Mouse (Mus musculus) heart, embryonic 13.5 days (tissue): Measurements from ENCODE around the gene Bbs10. TPM values are rescaled to one million over a fixed set of nuclear protein-coding genes. Genes with fewer than 3 reads are reported as not detected.

Source experiments
- ATAC-seq: fragments of 200-750 bp; cut with Nextera tagmentation; 2 replicates; pipeline ENCODE4 v1.8.0; 2017; ENCODE audit warnings: moderate TSS enrichment; ENCODE audit not compliant: insufficient number of reproducible peaks, low FRiP score, low TSS enrichment; ENCODE audit errors: extremely low read depth
- H3K27ac ChIP-seq: fragments of 300-500 bp; sonication (generic); replicated peaks from 2 replicates; pipeline ENCODE4 v1.5.1; 2015; ENCODE audit warnings: moderate library complexity, mild to moderate bottlenecking, inconsistent platforms
- H3K27me3 ChIP-seq: fragments of 300-500 bp; sonication (generic); replicated peaks from 2 replicates; pipeline ENCODE4 v1.6.1; 2015; ENCODE audit warnings: mild to moderate bottlenecking, inconsistent platforms
- H3K36me3 ChIP-seq: fragments of 300-500 bp; sonication (generic); 2 replicates; pipeline ENCODE4 v1.6.1; 2015; ENCODE audit warnings: mild to moderate bottlenecking, inconsistent platforms
- H3K4me1 ChIP-seq: fragments of 300-500 bp; sonication (generic); 2 replicates; pipeline ENCODE4 v1.6.1; 2015; ENCODE audit warnings: inconsistent platforms
- H3K4me2 ChIP-seq: fragments of 300-500 bp; sonication (generic); 2 replicates; pipeline ENCODE4 v1.6.1; 2015; ENCODE audit warnings: inconsistent platforms, mild to moderate bottlenecking, moderate library complexity
- H3K4me3 ChIP-seq: fragments of 300-500 bp; sonication (generic); 2 replicates; pipeline ENCODE4 v1.5.1; 2015; ENCODE audit warnings: moderate library complexity, mild to moderate bottlenecking, inconsistent platforms
- H3K9ac ChIP-seq: fragments of 300-500 bp; sonication (generic); 2 replicates; pipeline ENCODE4 v1.6.1; 2015; ENCODE audit warnings: inconsistent platforms, mild to moderate bottlenecking, moderate library complexity
- H3K9me3 ChIP-seq: fragments of 300-500 bp; sonication (generic); 2 replicates; pipeline ENCODE4 v1.6.1; 2016; ENCODE audit warnings: inconsistent platforms
- WGBS: fragments of 180-500 bp; shearing (Covaris S2); methylation state at CpG from one replicate; pipeline ENCODE4 v1.1.7; 2015; ENCODE audit warnings: mixed read lengths; 5-methylcytosine and 5-hydroxymethylcytosine counted together
- polyA plus RNA-seq: library from polyadenylated mRNA; unstranded; fragments of >200 nt; fragmentation: Nextera tagmentation; extraction: Ambion mirVana; gene quantifications from 2 replicates; pipeline ENCODE4 v1.2.1, GENCODE M21; 2015

Gene Bbs10
- polyA plus RNA-seq, 1 experiment from 2014 or later: 3.8 TPM

DNA sequence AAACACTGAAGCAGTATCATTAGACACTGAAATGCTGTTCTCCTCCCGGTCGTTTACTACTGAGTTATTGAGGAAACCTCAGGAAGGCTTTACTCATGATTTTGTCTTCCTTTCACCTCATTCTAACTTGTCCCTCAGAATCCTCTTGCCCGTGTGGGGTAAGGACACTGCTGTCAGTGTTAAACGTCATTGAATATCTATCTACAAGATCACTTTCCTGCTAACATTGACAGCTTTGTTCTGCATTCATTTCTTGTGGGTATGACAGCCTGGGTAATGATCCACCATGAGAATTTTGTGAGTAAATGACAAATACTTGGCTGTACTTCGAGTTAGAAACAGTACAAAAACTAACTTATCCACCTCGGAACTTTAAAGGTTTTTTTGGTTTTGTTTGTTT lies 848 bp upstream of the Bbs10 start:
- Histone ChIP-seq H3K27me3 (no peaks in the 10 kb centered on the region), H3K36me3 (peaks cover 13% of the 10 kb centered on the region), H3K4me2 (peak overlapping the region; percentile 78), H3K4me3 (peak overlapping the region; percentile 86), H3K9me3 (no peaks in the 10 kb centered on the region), H3K4me1 (peaks cover 15% of the 10 kb centered on the region), H3K9ac (0 out of 2 replicates have a peak overlapping the region, but pooled peaks have one; percentile 85), H3K27ac (peak overlapping the region; percentile 84; the same call in 1 of the 2 replicates)
- WGBS: 37% methylated on average over 6 of the region's 6 CpGs
- ATAC-seq: no peak

DNA sequence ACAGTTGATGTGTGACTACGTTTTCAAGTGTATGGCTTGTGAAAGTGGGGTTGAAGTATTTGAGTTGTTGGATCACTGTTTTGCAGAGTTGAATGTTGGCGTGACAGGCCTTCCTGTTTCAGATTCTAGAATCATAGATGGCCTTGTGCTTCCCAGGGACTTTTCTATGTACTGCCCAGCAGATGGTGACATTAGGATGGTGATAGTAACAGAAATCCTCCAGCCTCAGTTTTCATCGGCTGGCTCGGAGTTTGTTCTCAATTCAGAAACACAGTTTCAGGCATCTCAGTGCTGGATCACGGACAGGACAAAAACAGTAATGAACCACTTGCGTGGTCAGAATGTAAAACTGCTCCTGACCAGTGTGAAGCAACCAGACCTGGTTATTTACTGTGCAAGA lies 1.1 kb downstream of the Bbs10 start:
- Histone ChIP-seq H3K9ac (no peak overlapping the region), H3K4me3 (0 out of 2 replicates have a peak overlapping the region, but pooled peaks have one; percentile 86), H3K4me2 (peak overlapping the region; percentile 78; the same call in 1 of the 2 replicates), H3K36me3 (no peaks in the 10 kb centered on the region), H3K27me3 (no peaks in the 10 kb centered on the region), H3K4me1 (peaks cover 15% of the 10 kb centered on the region), H3K27ac (no peak overlapping the region), H3K9me3 (no peaks in the 10 kb centered on the region)
- WGBS: 76% methylated on average over 6 of the region's 6 CpGs
- ATAC-seq: no peak

GRCm38 (mm10) chr10:111301041-111301440 lies 2.6 kb downstream of the Bbs10 start:
- no peak overlapping the region for H3K27ac ChIP-seq
- H3K4me3 ChIP-seq: no peak overlapping the region
- no peaks in the 10 kb centered on the region for H3K36me3 ChIP-seq
- no peaks in the 10 kb centered on the region for H3K9me3 ChIP-seq
- H3K4me2 ChIP-seq: no peak overlapping the region
- WGBS: 84% methylated on average over 5 of the region's 5 CpGs
- H3K27me3 ChIP-seq: no peaks in the 10 kb centered on the region
- ATAC-seq: no peak
- peaks cover 15% of the 10 kb centered on the region for H3K4me1 ChIP-seq
- H3K9ac ChIP-seq: no peak overlapping the region

GRCm38 (mm10) chr10:111302486-111302885 lies 4.0 kb downstream of the Bbs10 start:
- H3K9ac ChIP-seq: no peak overlapping the region
- no peak for ATAC-seq
- no peaks in the 10 kb centered on the region for H3K36me3 ChIP-seq
- no peaks in the 10 kb centered on the region for H3K9me3 ChIP-seq
- no peak overlapping the region for H3K4me3 ChIP-seq
- H3K4me2 ChIP-seq: no peak overlapping the region
- H3K27me3 ChIP-seq: no peaks in the 10 kb centered on the region
- no peak overlapping the region for H3K27ac ChIP-seq
- 77% methylated on average over 6 of the region's 6 CpGs for WGBS
- peaks cover 13% of the 10 kb centered on the region for H3K4me1 ChIP-seq

DNA sequence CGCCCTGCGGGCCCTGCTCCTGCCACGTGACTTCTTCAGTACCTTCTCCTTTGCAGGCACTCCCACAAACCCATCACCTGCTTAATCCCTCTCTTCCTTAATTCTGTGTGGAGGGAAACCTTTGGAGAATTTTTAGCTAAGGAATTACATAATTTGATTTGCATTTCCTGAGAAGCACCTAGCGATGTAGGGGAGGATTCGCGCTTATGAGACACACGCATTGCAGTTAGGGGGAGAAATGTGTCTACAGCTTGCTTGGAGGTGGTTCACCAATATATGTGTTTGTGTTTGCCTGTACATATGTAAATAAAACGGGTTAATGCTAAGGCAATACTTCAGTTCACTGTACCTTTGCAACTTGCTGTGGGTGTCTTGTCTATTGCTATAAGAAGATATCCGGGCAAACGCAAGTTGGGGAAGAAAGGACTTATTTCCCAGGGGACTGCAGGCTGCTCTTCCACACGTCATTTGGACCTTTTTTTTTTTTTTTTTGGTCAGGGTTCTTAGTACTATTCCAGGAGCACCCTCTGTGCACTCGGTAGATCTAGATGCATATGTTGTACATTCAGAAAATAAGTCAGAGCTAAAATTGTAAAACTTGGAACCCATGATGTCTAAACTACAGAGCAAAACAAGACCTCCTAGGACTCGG lies 10.5 kb downstream of the Bbs10 start:
- Histone ChIP-seq H3K4me3 (no peak overlapping the region), H3K4me2 (no peak overlapping the region), H3K9ac (no peak overlapping the region), H3K9me3 (no peaks in the 10 kb centered on the region), H3K27me3 (no peaks in the 10 kb centered on the region), H3K4me1 (peaks cover 9% of the 10 kb centered on the region; the same call in 1 of the 2 replicates), H3K36me3 (no peaks in the 10 kb centered on the region), H3K27ac (no peak overlapping the region)
- 88% methylated on average over 13 of the region's 13 CpGs for WGBS
- ATAC-seq: no peak

GRCm38 (mm10) chr10:111313282-111313681 lies 14.8 kb downstream of the Bbs10 start:
- Histone ChIP-seq H3K9me3 (no peaks in the 10 kb centered on the region), H3K36me3 (no peaks in the 10 kb centered on the region), H3K4me2 (no peak overlapping the region), H3K9ac (no peak overlapping the region), H3K27me3 (no peaks in the 10 kb centered on the region), H3K4me1 (peaks cover 9% of the 10 kb centered on the region; the same call in 1 of the 2 replicates), H3K4me3 (no peak overlapping the region), H3K27ac (no peak overlapping the region)
- ATAC-seq: no peak
- WGBS: 55% methylated on average over 6 of the region's 6 CpGs

DNA sequence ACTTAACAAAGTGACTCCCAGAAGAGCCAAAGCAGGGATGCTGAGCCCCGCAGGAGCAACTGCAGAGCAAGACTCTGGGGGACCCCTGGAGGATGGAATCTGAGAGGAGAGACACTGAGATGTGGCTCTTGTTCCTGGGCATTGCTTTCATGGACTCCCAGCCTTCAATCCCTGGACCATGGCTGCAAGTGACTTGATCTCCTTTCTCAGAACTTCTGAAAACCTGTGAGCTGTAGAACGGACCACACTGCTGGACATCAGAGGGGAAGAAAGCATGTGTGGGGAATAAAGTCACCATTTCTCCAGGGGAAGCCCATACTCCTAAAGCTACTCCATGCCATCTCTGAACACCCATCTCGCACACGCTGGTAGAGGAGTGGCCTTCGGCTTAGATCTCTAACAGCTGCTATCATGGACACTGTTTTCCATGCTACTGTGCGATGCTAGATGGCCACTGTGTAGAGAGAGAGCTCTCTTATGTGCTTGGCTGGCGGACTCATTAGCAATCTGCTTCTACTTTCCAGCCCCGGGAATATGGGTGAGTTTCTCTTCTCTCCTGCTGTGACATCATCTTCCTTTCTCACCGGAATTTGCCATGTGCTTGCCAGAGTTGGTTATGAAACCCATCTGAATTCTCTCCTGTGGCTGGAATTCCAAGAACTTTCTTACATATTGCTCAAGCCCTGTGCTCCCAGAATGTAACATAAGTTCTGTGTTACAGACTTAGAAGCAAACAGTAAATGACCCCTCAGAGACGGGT lies 16.3 kb downstream of the Bbs10 start:
- no peak overlapping the region for H3K4me2 ChIP-seq
- H3K4me1 ChIP-seq: peaks cover 9% of the 10 kb centered on the region; the same call in 1 of the 2 replicates
- H3K9me3 ChIP-seq: no peaks in the 10 kb centered on the region
- H3K27ac ChIP-seq: no peak overlapping the region
- no peak overlapping the region for H3K9ac ChIP-seq
- H3K36me3 ChIP-seq: no peaks in the 10 kb centered on the region
- H3K4me3 ChIP-seq: no peak overlapping the region
- ATAC-seq: no peak
- no peaks in the 10 kb centered on the region for H3K27me3 ChIP-seq
- WGBS: 72% methylated on average over 10 of the region's 10 CpGs

DNA sequence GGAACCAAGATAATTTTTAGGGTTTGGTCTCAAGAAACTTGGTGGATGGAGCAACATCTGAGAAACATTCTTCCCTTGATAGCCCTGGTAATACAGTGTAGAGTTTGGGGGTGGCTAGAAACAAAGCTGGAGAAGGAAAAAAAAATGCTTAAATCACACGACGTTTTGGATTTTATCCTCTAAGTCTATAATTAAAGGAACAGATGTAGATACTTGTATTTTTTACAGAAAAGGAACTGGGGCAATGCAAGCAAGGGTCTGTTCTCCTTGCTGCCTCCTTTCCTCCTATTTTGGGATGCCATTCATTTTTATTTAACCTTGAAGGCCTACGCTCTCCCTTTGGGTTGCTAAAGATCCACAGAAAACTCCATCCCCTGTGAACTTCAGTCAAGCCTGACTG lies 17.5 kb downstream of the Bbs10 start:
- Histone ChIP-seq H3K4me2 (no peak overlapping the region), H3K4me3 (no peak overlapping the region), H3K27ac (no peak overlapping the region), H3K9me3 (0 out of 2 replicates have a peak, but pooled peaks cover 6% of the 10 kb centered on the region), H3K4me1 (peaks cover 9% of the 10 kb centered on the region; the same call in 1 of the 2 replicates), H3K36me3 (no peaks in the 10 kb centered on the region), H3K27me3 (no peaks in the 10 kb centered on the region), H3K9ac (no peak overlapping the region)
- 75% methylated on average over 3 of the region's 3 CpGs for WGBS
- no peak for ATAC-seq

DNA sequence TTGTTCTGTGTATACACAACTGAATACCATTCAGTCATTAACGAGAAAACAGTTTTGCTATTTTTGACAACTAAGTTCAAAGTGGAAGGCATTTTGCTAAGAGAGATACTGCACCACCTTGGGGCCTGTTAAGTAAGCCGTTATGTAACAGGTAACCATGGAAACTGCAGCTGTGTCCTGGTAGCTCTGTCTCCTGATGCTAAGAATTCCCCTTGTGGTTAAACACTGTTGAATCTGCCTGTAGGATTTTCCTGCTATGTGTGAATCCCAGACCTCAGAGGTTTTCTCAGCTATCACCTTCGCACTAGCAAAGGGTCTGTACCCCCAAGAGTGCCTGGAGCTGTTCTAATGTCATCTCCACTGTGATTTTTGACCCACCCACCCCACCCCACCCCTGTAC lies 19.5 kb downstream of the Bbs10 start:
- H3K4me3 ChIP-seq: no peak overlapping the region
- no peaks in the 10 kb centered on the region for H3K27me3 ChIP-seq
- 0 out of 2 replicates have a peak, but pooled peaks cover 6% of the 10 kb centered on the region for H3K9me3 ChIP-seq
- no peak overlapping the region for H3K4me2 ChIP-seq
- no peak overlapping the region for H3K27ac ChIP-seq
- peaks cover 9% of the 10 kb centered on the region; the same call in 1 of the 2 replicates for H3K4me1 ChIP-seq
- H3K9ac ChIP-seq: no peak overlapping the region
- WGBS: 76% methylated on average over 3 of the region's 3 CpGs
- H3K36me3 ChIP-seq: no peaks in the 10 kb centered on the region
- ATAC-seq: no peak

GRCm38 (mm10) chr10:111318805-111319500 lies 20.5 kb downstream of the Bbs10 start:
- no peaks in the 10 kb centered on the region for H3K27me3 ChIP-seq
- no peaks in the 10 kb centered on the region for H3K4me1 ChIP-seq
- H3K4me2 ChIP-seq: no peak overlapping the region
- no peak for ATAC-seq
- 0 out of 2 replicates have a peak, but pooled peaks cover 6% of the 10 kb centered on the region for H3K9me3 ChIP-seq
- H3K36me3 ChIP-seq: no peaks in the 10 kb centered on the region
- WGBS: 79% methylated on average over 9 of the region's 9 CpGs
- no peak overlapping the region for H3K9ac ChIP-seq
- H3K4me3 ChIP-seq: no peak overlapping the region
- H3K27ac ChIP-seq: no peak overlapping the region

DNA sequence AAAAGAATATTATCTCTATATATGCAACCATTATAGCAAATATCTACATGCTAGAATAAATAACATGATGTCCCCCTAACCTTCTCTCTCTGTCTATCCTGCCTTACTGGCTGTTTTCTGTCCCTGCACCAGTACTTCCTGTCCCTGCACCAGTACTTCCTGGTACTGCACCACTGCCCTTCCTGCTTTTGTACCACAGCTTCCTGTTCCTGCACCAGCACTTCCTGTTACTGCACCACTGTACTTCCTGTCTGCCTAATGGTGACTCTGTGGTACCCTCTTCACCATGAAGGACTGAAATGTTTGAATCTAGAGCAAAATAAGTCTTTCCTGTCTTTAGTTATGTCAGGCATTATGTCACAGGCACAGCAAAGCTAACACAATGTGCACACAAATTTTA lies 22.1 kb downstream of the Bbs10 start:
- Histone ChIP-seq H3K9me3 (0 out of 2 replicates have a peak, but pooled peaks cover 6% of the 10 kb centered on the region), H3K4me1 (no peaks in the 10 kb centered on the region), H3K27me3 (no peaks in the 10 kb centered on the region), H3K9ac (no peak overlapping the region), H3K36me3 (no peaks in the 10 kb centered on the region), H3K4me3 (no peak overlapping the region), H3K4me2 (no peak overlapping the region), H3K27ac (no peak overlapping the region)
- ATAC-seq: no peak
